12 mouse cellular contexts compared by ENCODE assay signal in genomic region chr2:11332469-11332868, GRCm38 (mm10).
DNase-seq lines count a peak whose midpoint lies in the region; ATAC-seq and TF ChIP-seq lines count a peak whose summit lies in the region.
"Had no signal": no experiment of that assay in that cellular context is flagged by ENCODE, and none has a peak within 500 bp of the region (broad histone marks: within the 10 kb centered on the region; RNA-seq: fewer than 3 reads in every experiment).

No protein-coding gene starts in this region.

- H3K4me3 ChIP-seq in lung, postnatal 0 days (ENCODE audit: low read depth, low read length): no peak overlapping the region
- H3K4me3 ChIP-seq in midbrain, embryonic 14.5 days (replicated peaks; ENCODE audit: low read depth, low read length): no peak overlapping the region
- H3K4me3 ChIP-seq in limb, embryonic 10.5 days: no peak overlapping the region
- H3K4me3 ChIP-seq: lung, embryonic 15.5 days; myocyte had no signal

- TF ChIP-seq EP300 in lung, postnatal 0 days (IDR thresholded peaks at IDR 0.05): no peak

- peak; percentile 44 for DNase-seq in lung, postnatal 0 days (ENCODE audit: low spot score)
- DNase-seq in lung, postnatal 10 days: no peak
- DNase-seq in lung, postnatal 25 days (ENCODE audit: low spot score): peak; percentile 35
- peak; percentile 73 for DNase-seq in splenic B cell, adult 2 months (ENCODE audit: low read depth, low spot score)
- DNase-seq in midbrain, embryonic 14.5 days: no peak
- DNase-seq in limb, embryonic 10.5 days (ENCODE audit: low spot score): no peak
- no peak for DNase-seq in cerebellum, adult 9-10 months
- DNase-seq: cerebellum, postnatal 25 days had no signal

- H3K27me3 ChIP-seq in lung, postnatal 0 days (replicated peaks; ENCODE audit: insufficient read depth, low read length): no peaks in the 10 kb centered on the region
- H3K27me3 ChIP-seq in splenic B cell, adult 2 months (ENCODE audit: control insufficient read depth, insufficient read depth, low read length, poor library complexity, severe bottlenecking): no peaks in the 10 kb centered on the region
- no peaks in the 10 kb centered on the region for H3K27me3 ChIP-seq in midbrain, embryonic 14.5 days (ENCODE audit: control insufficient read depth, insufficient read depth, low read length)
- no peaks in the 10 kb centered on the region for H3K27me3 ChIP-seq in limb, embryonic 10.5 days (ENCODE audit: low read depth, poor library complexity, severe bottlenecking)
- H3K27me3 ChIP-seq: lung, embryonic 15.5 days had no signal

- H3K9me3 ChIP-seq in lung, postnatal 0 days (ENCODE audit: low read length): no peaks in the 10 kb centered on the region
- H3K9me3 ChIP-seq in midbrain, embryonic 14.5 days (ENCODE audit: control insufficient read depth, low read length): no peaks in the 10 kb centered on the region
- no peaks in the 10 kb centered on the region for H3K9me3 ChIP-seq in limb, embryonic 10.5 days (replicated peaks)
- H3K9me3 ChIP-seq: lung, embryonic 15.5 days had no signal

- H3K4me1 ChIP-seq in lung, postnatal 0 days (ENCODE audit: insufficient read depth, low read depth, low read length): no peaks in the 10 kb centered on the region
- H3K4me1 ChIP-seq in midbrain, embryonic 14.5 days (ENCODE audit: control insufficient read depth, insufficient read depth, low read length): no peaks in the 10 kb centered on the region
- H3K4me1 ChIP-seq in limb, embryonic 10.5 days: no peaks in the 10 kb centered on the region

- H3K36me3 ChIP-seq in lung, postnatal 0 days (ENCODE audit: insufficient read depth, low read length): no peaks in the 10 kb centered on the region
- H3K36me3 ChIP-seq in splenic B cell, adult 2 months (ENCODE audit: control insufficient read depth, insufficient read depth, low read length, poor library complexity, severe bottlenecking): no peaks in the 10 kb centered on the region
- H3K36me3 ChIP-seq in midbrain, embryonic 14.5 days (ENCODE audit: control insufficient read depth, insufficient read depth, low read length): no peaks in the 10 kb centered on the region
- no peaks in the 10 kb centered on the region for H3K36me3 ChIP-seq in limb, embryonic 10.5 days
- H3K36me3 ChIP-seq: lung, embryonic 15.5 days had no signal

- WGBS in lung, postnatal 0 days: 75% methylated on average over 4 of the region's 4 CpGs
- WGBS in midbrain, embryonic 14.5 days: 82% methylated on average over 4 of the region's 4 CpGs
- 91% methylated on average over 4 of the region's 4 CpGs for WGBS in limb, embryonic 10.5 days

- H3K9ac ChIP-seq in lung, postnatal 0 days (replicated peaks; ENCODE audit: low read depth): no peak overlapping the region
- no peak overlapping the region for H3K9ac ChIP-seq in midbrain, embryonic 14.5 days (replicated peaks; ENCODE audit: low read length)
- H3K9ac ChIP-seq: lung, embryonic 15.5 days had no signal

- TF ChIP-seq CTCF in lung, postnatal 0 days (IDR thresholded peaks at IDR 0.05): no peak

- no peak overlapping the region for H3K27ac ChIP-seq in lung, postnatal 0 days (ENCODE audit: low read length)
- no peak overlapping the region for H3K27ac ChIP-seq in midbrain, embryonic 14.5 days (replicated peaks; ENCODE audit: low read depth, low read length)
- H3K27ac ChIP-seq in limb, embryonic 10.5 days: no peak overlapping the region
- H3K27ac ChIP-seq: hindbrain, postnatal 0 days; lung, embryonic 15.5 days had no signal

- peak; percentile 37 for ATAC-seq in lung, postnatal 0 days
- peak; percentile 78 for ATAC-seq in granulocyte monocyte progenitor cell, adult 5-6 weeks (replicated peaks; ENCODE audit: poor library complexity, severe bottlenecking)
- no peak for ATAC-seq in midbrain, embryonic 14.5 days (ENCODE audit: low FRiP score, low TSS enrichment)

- H3K4me2 ChIP-seq in lung, postnatal 0 days (replicated peaks; ENCODE audit: low read depth, low read length): no peak overlapping the region
- no peak overlapping the region for H3K4me2 ChIP-seq in midbrain, embryonic 14.5 days (ENCODE audit: low read length)
- H3K4me2 ChIP-seq: lung, embryonic 15.5 days had no signal

Comparison
In these comparisons a context has a peak if more than half of its experiments do, and no peak if none do; other contexts are left out.
1. DNase-seq: peak in lung, postnatal 0 days (single experiment), lung, postnatal 25 days (single experiment) and splenic B cell, adult 2 months (single experiment); none in lung, postnatal 10 days (single experiment), midbrain, embryonic 14.5 days (single experiment), limb, embryonic 10.5 days (single experiment) and cerebellum, adult 9-10 months (single experiment).